Mouse (Mus musculus): ENCODE data around the gene Ift43.

GRCm38 (mm10) chr12:86211099-86211520 is 128.8 kb downstream of the Ift43 start:
- TF ChIP-seq GATA1 (IDR thresholded peaks at IDR 0.05; ENCODE audit: low read length) (no peak), TAL1 (IDR thresholded peaks at IDR 0.05; ENCODE audit: low read length) (no peak)
